ENCODE assay signal across 24 mouse cellular contexts in genomic region chr1:151367721-151368324, GRCm38 (mm10).
"Had no signal": no experiment of that assay in that cellular context is flagged by ENCODE, and none has a peak within 500 bp of the region (broad histone marks: within the 10 kb centered on the region; RNA-seq: fewer than 3 reads in every experiment).

No protein-coding gene starts in this region.

- H3K27ac ChIP-seq: gastrocnemius, adult 2 months; heart, embryonic 10.5 days; hindbrain, embryonic 12.5 days; hindbrain, embryonic 14.5 days; intestine, embryonic 15.5 days; limb, embryonic 13.5 days; limb, embryonic 15.5 days; liver, embryonic 12.5 days; liver, embryonic 14.5 days had no signal

- H3K4me1 ChIP-seq: heart, embryonic 10.5 days; hindbrain, embryonic 12.5 days; intestine, embryonic 15.5 days; limb, embryonic 13.5 days; limb, embryonic 15.5 days; liver, embryonic 12.5 days had no signal

- DNase-seq: gastrocnemius, adult 2 months; gastrocnemius, postnatal 10 days; gastrocnemius, postnatal 25 days; heart, postnatal 10 days; heart, postnatal 36 days; kidney, adult 18-20 months; kidney, adult 8-10 months; kidney, postnatal 10 days; kidney, postnatal 36 days; layer of hippocampus, adult 9-11 months; layer of hippocampus, postnatal 36 days; left cerebral cortex, postnatal 4 days had no signal

- H3K9ac ChIP-seq: heart, embryonic 12.5 days; hindbrain, embryonic 12.5 days; hindbrain, embryonic 14.5 days; intestine, embryonic 15.5 days; limb, embryonic 13.5 days; limb, embryonic 15.5 days; liver, embryonic 12.5 days; liver, embryonic 14.5 days had no signal

- ATAC-seq: hindbrain, embryonic 16.5 days; inflammation-experienced regulatory T-cells, adult 6 months; intestine, postnatal 0 days; liver, embryonic 12.5 days had no signal

- H3K4me3 ChIP-seq: gastrocnemius, adult 2 months; heart, embryonic 10.5 days; heart, embryonic 12.5 days; hindbrain, embryonic 12.5 days; intestine, embryonic 15.5 days; limb, embryonic 13.5 days; limb, embryonic 15.5 days; liver, embryonic 12.5 days had no signal

- H3K27me3 ChIP-seq: heart, embryonic 12.5 days; hindbrain, embryonic 12.5 days; intestine, embryonic 15.5 days; limb, embryonic 13.5 days; limb, embryonic 15.5 days; liver, embryonic 12.5 days had no signal
